Mouse (Mus musculus) erythroblast, embryonic 14.5 days (primary cell): ENCODE measurements around the gene Fahd2a.

Source experiments
- GATA1 ChIP-seq: IDR thresholded peaks from 2 replicates; pipeline ENCODE4 v1.6.1; 2012; ENCODE audit warnings: low read length, inconsistent platforms, mixed read lengths
- TAL1 ChIP-seq: IDR thresholded peaks from 3 replicates; pipeline ENCODE4 v1.6.1; 2012; ENCODE audit warnings: low read length, inconsistent platforms, mixed read lengths

DNA sequence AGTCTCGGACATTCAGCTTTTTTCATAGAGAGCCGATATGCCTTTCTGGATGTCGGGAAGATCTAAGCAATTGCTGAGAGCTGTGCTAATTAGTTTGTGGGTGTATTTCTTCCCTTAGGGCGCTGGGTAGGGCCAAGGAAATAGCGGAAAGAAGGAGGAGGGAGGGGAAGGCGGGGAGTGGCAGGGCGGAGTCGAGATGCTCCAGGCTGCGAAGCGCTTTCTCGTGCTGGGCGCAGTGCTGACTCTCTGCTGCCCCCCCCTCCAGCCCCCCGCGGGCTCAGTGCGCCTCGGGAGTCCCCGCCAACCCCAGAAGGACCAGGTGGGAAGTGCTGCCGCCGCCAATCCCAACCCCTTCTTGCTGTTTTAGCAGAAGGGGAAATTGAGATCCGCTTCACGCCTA, 38.6 kb upstream of the Fahd2a start:
- TF ChIP-seq TAL1 (no peak), GATA1 (no peak)
